Mouse (Mus musculus): Measurements from ENCODE around the gene Foxa1.

DNA sequence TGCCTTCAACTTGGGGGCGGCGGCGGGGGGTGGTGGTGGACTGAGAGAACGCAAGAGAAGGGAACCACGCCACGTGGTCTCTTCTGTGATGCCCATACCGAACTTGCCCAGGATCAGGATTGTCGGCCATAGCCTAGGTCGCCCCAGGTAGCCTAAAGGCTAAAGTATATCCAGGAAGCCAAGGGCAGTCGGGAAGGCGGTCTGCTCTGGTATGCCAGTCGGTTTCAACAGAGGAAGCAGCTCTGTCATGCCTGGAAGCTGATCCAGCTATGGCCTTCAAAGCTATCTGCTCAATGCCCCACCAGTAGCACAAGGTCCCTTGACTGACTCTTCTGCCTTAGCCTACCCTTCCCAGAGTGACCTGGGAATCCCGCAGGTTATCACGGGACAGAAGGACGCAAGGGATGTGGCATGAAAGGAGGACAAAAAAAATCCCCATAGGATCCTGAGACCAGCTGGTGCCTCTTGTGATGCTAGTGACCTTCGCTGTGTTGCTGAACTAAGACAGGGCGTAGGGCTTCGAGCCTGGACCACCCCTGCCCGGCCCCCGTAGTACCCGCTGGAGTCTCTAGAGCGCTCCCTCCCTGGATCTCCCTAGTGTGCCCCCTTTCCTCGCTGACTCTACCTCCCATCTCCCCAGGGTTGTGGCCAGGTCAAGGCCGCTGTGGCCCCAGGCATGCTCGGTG, 2.4 kb upstream of the Foxa1 start:
- no peak for TF ChIP-seq EP300 (optimal IDR thresholded peaks at IDR 0.05)
- no peak for TF ChIP-seq CTCF (IDR thresholded peaks at IDR 0.05; ENCODE audit: low read depth)

Data from stomach, postnatal 0 days (tissue).